Comparison of ENCODE assay signal across 9 mouse cellular contexts in genomic region chr1:135634791-135635190, GRCm38 (mm10). TPM values are rescaled to one million over a fixed set of nuclear protein-coding genes. Genes with fewer than 3 reads are reported as not detected.
DNase-seq lines count a peak whose midpoint lies in the region; ATAC-seq and TF ChIP-seq lines count a peak whose summit lies in the region.
"Had no signal": no experiment of that assay in that cellular context is flagged by ENCODE, and none has a peak within 500 bp of the region (broad histone marks: within the 10 kb centered on the region; RNA-seq: fewer than 3 reads in every experiment).

No protein-coding gene starts in this region.

- TF ChIP-seq EP300 in liver, postnatal 0 days (IDR thresholded peaks at IDR 0.05; ENCODE audit: low read depth), result no peak

- H3K27me3 ChIP-seq in liver, embryonic 12.5 days (replicated peaks), result no peaks in the 10 kb centered on the region
- H3K27me3 ChIP-seq in liver, postnatal 0 days (ENCODE audit: insufficient read depth, low read length), result no peaks in the 10 kb centered on the region

- no peak overlapping the region for H3K4me3 ChIP-seq in liver, embryonic 12.5 days
- no peak overlapping the region for H3K4me3 ChIP-seq in liver, postnatal 0 days (ENCODE audit: low read depth, low read length)

- no peak overlapping the region for H3K4me2 ChIP-seq in liver, embryonic 12.5 days
- H3K4me2 ChIP-seq in liver, postnatal 0 days (ENCODE audit: low read depth, low read length), result no peak overlapping the region

- ATAC-seq in liver, embryonic 12.5 days, result no peak
- no peak for ATAC-seq in liver, postnatal 0 days
- no peak for ATAC-seq in cerebellum, adult (ENCODE audit: insufficient number of reproducible peaks, low FRiP score, low TSS enrichment)
- ATAC-seq in inflammation-experienced regulatory T-cells, adult 6 months, result no peak

- H3K9ac ChIP-seq in liver, embryonic 12.5 days, result no peak overlapping the region
- H3K9ac ChIP-seq in liver, postnatal 0 days (replicated peaks), result no peak overlapping the region

- DNase-seq in liver (peak; percentile 49), R1 (ENCODE audit: low read depth, low spot score) (peak; percentile 85)
- peak; percentile 23 for DNase-seq in c-Kit-positive CD71-negative TER-119-negative erythroid progenitor cells, embryonic 14.5 days (ENCODE audit: low read depth)
- DNase-seq in liver, postnatal 0 days, result peak; percentile 44
- DNase-seq in spleen, adult 12 weeks (ENCODE audit: low spot score), result no peak
- DNase-seq: midbrain, embryonic 14.5 days had no signal

- 30% methylated on average over 6 of the region's 6 CpGs for WGBS in liver, embryonic 12.5 days (ENCODE audit: insufficient replicate concordance)
- whole genome bisulfite sequencing in liver, postnatal 0 days (ENCODE audit: insufficient replicate concordance), result 37% methylated on average over 6 of the region's 6 CpGs

- H3K36me3 ChIP-seq in liver, embryonic 12.5 days, result no peaks in the 10 kb centered on the region
- no peaks in the 10 kb centered on the region for H3K36me3 ChIP-seq in liver, postnatal 0 days (replicated peaks; ENCODE audit: insufficient read depth, low read length)

- no peak for TF ChIP-seq CTCF in liver, postnatal 0 days (IDR thresholded peaks at IDR 0.05; ENCODE audit: low read depth)

- no peak overlapping the region for H3K27ac ChIP-seq in liver, embryonic 12.5 days
- no peak overlapping the region for H3K27ac ChIP-seq in liver, postnatal 0 days (ENCODE audit: low read depth)

- peaks cover 17% of the 10 kb centered on the region for H3K4me1 ChIP-seq in liver, embryonic 12.5 days
- H3K4me1 ChIP-seq in liver, postnatal 0 days (ENCODE audit: insufficient read depth), result peaks cover 3% of the 10 kb centered on the region; the same call in 1 of the 2 replicates

- H3K9me3 ChIP-seq in liver, embryonic 12.5 days (replicated peaks), result no peaks in the 10 kb centered on the region
- H3K9me3 ChIP-seq in liver, postnatal 0 days (ENCODE audit: low read length), result no peaks in the 10 kb centered on the region

RNA-seq across cellular contexts. Expression of gene Nav1, which starts 27.7 kb away (rescaled TPM):
- polyA plus RNA-seq in liver, embryonic 12.5 days (2016; fragmentation: Nextera tagmentation; extraction: Ambion mirVana), result 3.2 TPM in 2 replicates
- polyA plus RNA-seq in liver, postnatal 0 days (2015; fragmentation: Nextera tagmentation; extraction: Ambion mirVana), result 0.92 and 0.94 TPM in 2 replicates
- 1 to 10 TPM in 1 of 3 experiments, under 1 TPM in 2; 0.34 to 1.7 (median 0.43) TPM for polyA plus RNA-seq in inflammation-experienced regulatory T-cells, adult 6 months (2017; shearing (Covaris generic))
